Mouse (Mus musculus) thymus, adult 2 months (tissue): Measurements from ENCODE around the gene Emilin2. TPM values are rescaled to one million over a fixed set of nuclear protein-coding genes. Genes with fewer than 3 reads are reported as not detected.

Experiments used
- DNase-seq: peaks from one replicate; pipeline ENCODE4 v3.0.0; 2021
- H3K27ac ChIP-seq: fragments of 200-500 bp; 2 replicates; pipeline ENCODE4 v1.5.1; 2012; ENCODE audit warnings: low read length, control low read depth; ENCODE audit not compliant: control insufficient read depth, insufficient read depth
- H3K27me3 ChIP-seq: fragments of 200-500 bp; 2 replicates; pipeline ENCODE4 v1.6.1; 2012; ENCODE audit warnings: mild to moderate bottlenecking, low read length, moderate library complexity, mixed read lengths; ENCODE audit not compliant: control insufficient read depth, insufficient read depth
- H3K36me3 ChIP-seq: fragments of 200-500 bp; 2 replicates; pipeline ENCODE4 v1.6.1; 2012; ENCODE audit warnings: mild to moderate bottlenecking, low read length, moderate library complexity; ENCODE audit not compliant: control insufficient read depth, insufficient read depth
- H3K4me1 ChIP-seq: fragments of 200-500 bp; replicated peaks from 2 replicates; pipeline ENCODE4 v1.6.1; 2012; ENCODE audit warnings: low read length; ENCODE audit not compliant: control insufficient read depth, insufficient read depth
- H3K4me3 ChIP-seq: fragments of 200-500 bp; 2 replicates; pipeline ENCODE4 v1.5.1; 2012; ENCODE audit warnings: mild to moderate bottlenecking, low read length, control low read depth, moderate library complexity; ENCODE audit not compliant: control insufficient read depth, insufficient read depth
- CTCF ChIP-seq: fragments of 200-500 bp; IDR thresholded peaks from 2 replicates; pipeline ENCODE4 v1.5.1; 2012; ENCODE audit warnings: mild to moderate bottlenecking, control low read depth, low read length, moderate library complexity, borderline replicate concordance; ENCODE audit not compliant: control insufficient read depth, poor library complexity, insufficient read depth; ENCODE audit errors: extremely low read depth
- POLR2A ChIP-seq: fragments of 200-500 bp; IDR thresholded peaks from 2 replicates; pipeline ENCODE4 v1.6.1; 2012; ENCODE audit warnings: mild to moderate bottlenecking, low read length, control low read depth, moderate library complexity; ENCODE audit not compliant: control insufficient read depth, poor library complexity, insufficient read depth; ENCODE audit errors: extremely low read depth
- WGBS: fragments of 180-500 bp; shearing (Covaris S2); methylation state at CpG from one replicate; pipeline ENCODE4 v1.1.7; 2018; 5-methylcytosine and 5-hydroxymethylcytosine counted together
- polyA plus RNA-seq: library from polyadenylated mRNA; depleted of rRNA; stranded (reverse); fragments of >200 nt; gene quantifications from 2 replicates; pipeline ENCODE4 v1.2.3, GENCODE M21; 2012

The Emilin2 gene
- polyA plus RNA-seq, 1 experiment: 8.7 TPM

DNA sequence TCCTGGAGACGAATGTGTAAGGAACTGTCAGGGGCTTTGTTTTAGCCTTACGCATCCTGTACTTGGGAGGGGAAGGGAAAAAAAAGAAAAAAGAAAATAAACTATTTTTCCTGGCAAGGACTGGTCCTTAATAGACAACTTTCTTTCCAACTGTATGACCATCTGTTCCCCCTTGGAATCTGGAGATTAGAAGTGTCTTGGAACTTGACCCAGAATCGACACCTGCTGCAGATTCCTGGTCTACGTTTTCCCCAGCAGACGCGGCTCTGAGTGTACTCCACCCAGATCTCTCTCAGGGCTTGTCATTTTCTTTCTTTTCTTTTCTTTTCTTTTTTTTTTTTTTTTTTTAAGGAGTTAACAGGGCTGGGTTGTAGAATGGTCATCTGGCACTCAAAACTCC is 8.3 kb downstream of the Emilin2 start:
- H3K4me1 ChIP-seq: no peaks in the 10 kb centered on the region
- H3K4me3 ChIP-seq: no peak overlapping the region
- H3K27me3 ChIP-seq: no peaks in the 10 kb centered on the region
- no peak for DNase-seq
- no peaks in the 10 kb centered on the region for H3K36me3 ChIP-seq
- no peak for TF ChIP-seq POLR2A
- TF ChIP-seq CTCF: no peak
- WGBS: 95% methylated on average over 6 of the region's 6 CpGs
- no peak overlapping the region for H3K27ac ChIP-seq

DNA sequence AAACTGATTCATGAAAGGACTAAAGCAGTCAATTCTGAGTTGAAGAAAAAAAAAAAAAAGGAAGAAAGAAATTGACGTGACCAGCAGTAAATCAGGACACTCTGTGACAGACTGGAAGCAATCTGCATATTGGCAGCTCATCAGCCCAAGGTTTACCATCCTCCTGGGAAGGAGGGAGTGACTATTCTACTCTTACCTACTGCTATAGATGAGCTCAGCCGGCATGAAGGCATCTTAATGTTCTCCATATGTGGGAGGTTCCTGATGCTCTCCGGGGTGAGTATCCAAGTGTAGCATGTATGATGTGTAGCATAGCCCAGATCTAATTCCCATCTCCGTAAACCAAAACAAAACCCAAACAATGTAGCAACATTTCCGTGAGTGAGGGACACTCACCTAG is 10.4 kb downstream of the Emilin2 start:
- H3K27me3 ChIP-seq: no peaks in the 10 kb centered on the region
- H3K4me3 ChIP-seq: no peak overlapping the region
- H3K4me1 ChIP-seq: no peaks in the 10 kb centered on the region
- DNase-seq: no peak
- TF ChIP-seq CTCF (no peak), POLR2A (no peak)
- no peak overlapping the region for H3K27ac ChIP-seq
- no peaks in the 10 kb centered on the region for H3K36me3 ChIP-seq
- WGBS: 88% methylated on average over 5 of the region's 5 CpGs

DNA sequence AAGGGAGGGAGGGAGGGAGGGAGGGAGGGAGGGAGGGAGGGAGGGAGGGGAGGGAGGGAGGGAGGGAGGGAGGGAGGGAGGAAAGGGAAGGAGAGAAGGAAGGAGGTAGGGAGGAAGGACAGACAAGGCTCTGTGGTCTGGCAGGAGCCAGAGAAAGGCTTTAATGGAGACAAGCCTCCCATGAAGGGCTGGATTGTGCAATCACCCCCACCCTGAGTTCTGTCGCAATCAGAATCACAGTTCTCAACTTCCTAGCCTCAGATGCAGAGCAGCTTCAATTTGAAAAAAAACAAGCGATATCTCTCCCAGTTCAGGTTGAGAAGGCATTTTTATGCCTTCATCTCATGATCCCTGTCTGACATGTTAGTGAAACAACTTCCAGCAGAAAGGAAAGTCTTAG is 11.4 kb downstream of the Emilin2 start:
- TF ChIP-seq POLR2A (no peak), CTCF (no peak)
- Histone ChIP-seq H3K36me3 (no peaks in the 10 kb centered on the region), H3K27ac (no peak overlapping the region), H3K4me3 (no peak overlapping the region), H3K4me1 (no peaks in the 10 kb centered on the region), H3K27me3 (no peaks in the 10 kb centered on the region)
- DNase-seq: no peak
- 82% methylated on average over 2 of the region's 2 CpGs for WGBS

GRCm38 (mm10) chr17:71299879-71300278 is 11.9 kb downstream of the Emilin2 start:
- no peaks in the 10 kb centered on the region for H3K36me3 ChIP-seq
- DNase-seq: no peak
- no peak for TF ChIP-seq CTCF
- no peak for TF ChIP-seq POLR2A
- 90% methylated on average over 4 of the region's 4 CpGs for whole genome bisulfite sequencing
- no peaks in the 10 kb centered on the region for H3K27me3 ChIP-seq
- H3K4me3 ChIP-seq: no peak overlapping the region
- no peaks in the 10 kb centered on the region for H3K4me1 ChIP-seq
- no peak overlapping the region for H3K27ac ChIP-seq

DNA sequence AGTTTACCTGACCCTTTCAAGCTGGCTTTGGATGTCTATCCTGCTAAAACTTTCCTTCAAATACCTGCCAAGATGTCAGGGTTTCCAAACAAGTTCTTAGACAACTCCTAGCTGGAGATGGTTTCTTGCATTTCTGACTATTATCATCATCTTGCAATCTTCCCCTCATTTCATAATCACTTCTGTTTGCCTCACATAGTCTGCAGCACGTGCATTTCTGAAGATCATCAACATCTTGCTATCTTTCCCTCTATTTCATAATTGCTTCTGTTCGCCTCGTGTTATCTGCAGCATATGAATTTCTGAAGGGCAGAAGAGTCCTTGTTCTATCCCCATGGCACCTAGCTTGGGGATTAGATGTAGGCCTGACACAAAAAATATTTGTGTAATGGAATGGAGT is 17.2 kb downstream of the Emilin2 start:
- Histone ChIP-seq H3K27ac (no peak overlapping the region), H3K27me3 (no peaks in the 10 kb centered on the region), H3K36me3 (no peaks in the 10 kb centered on the region), H3K4me1 (no peaks in the 10 kb centered on the region), H3K4me3 (no peak overlapping the region)
- TF ChIP-seq CTCF (no peak), POLR2A (no peak)
- DNase-seq: no peak
- WGBS: 88% methylated on average over 3 of the region's 3 CpGs

- TF ChIP-seq POLR2A (no peak), CTCF (no peak)
- Histone ChIP-seq H3K4me1 (no peaks in the 10 kb centered on the region), H3K27me3 (no peaks in the 10 kb centered on the region), H3K36me3 (no peaks in the 10 kb centered on the region), H3K4me3 (no peak overlapping the region), H3K27ac (no peak overlapping the region)
- WGBS: 92% methylated on average over 4 of the region's 4 CpGs
- no peak for DNase-seq
These were observed 18.9 kb downstream of the Emilin2 start for GRCm38 (mm10) chr17:71292897-71293296.

DNA sequence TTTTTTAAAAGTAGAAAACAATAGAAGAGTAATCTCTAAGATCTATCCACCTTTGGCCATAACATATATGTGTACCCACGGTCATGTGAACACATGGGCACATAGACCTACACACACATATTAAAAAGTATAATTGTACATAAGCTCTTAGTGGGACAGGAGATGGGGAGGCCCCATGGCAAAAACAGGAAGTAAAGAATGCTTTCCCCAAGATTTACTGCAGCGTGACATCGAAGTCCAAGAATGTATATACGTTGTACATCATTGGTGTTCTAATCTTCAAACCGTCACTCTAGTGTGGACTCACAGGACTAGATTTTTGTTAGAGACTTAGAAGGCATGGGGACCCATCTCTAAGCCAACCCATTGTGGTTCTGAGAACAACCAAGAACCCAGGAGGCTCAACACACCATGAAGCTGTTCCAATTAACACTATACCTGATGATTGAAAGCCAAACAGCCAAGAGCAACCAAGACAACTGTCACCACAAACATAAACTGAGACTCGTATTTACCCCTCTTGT is 19.8 kb downstream of the Emilin2 start:
- no peak for DNase-seq
- H3K36me3 ChIP-seq: no peaks in the 10 kb centered on the region
- no peaks in the 10 kb centered on the region for H3K4me1 ChIP-seq
- WGBS: 86% methylated on average over 6 of the region's 6 CpGs
- no peak overlapping the region for H3K4me3 ChIP-seq
- TF ChIP-seq CTCF (no peak), POLR2A (no peak)
- H3K27me3 ChIP-seq: no peaks in the 10 kb centered on the region; the same call in 1 of the 2 replicates
- H3K27ac ChIP-seq: no peak overlapping the region
